Mouse (Mus musculus): ENCODE measurements around the gene Bicra. TPM values are rescaled to one million over a fixed set of nuclear protein-coding genes. Genes with fewer than 3 reads are reported as not detected.

Gene Bicra
- polyA plus RNA-seq, 2 experiments = 0.83 to 1.8 TPM

DNA sequence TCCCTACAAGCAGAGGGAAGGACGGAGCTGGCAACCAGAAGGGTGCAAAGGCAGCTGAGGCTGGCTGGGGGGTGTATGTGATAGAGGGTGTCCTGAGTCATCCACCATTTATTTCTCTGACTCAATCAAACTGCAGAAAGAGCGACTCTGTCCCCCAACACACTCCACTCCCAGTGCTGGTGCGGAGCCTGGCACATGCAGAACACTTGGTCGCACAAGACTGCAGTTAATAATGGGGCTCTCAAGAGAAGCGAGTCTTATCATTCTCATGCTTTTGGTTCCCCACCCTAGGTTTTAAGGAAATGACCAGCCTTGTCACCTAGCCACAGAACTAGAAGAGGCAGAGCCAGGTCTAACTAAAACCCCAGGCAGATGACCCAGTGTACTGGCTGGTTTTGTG, 8.4 kb downstream of the Bicra start:
- H3K4me3 ChIP-seq (ENCODE audit: insufficient read depth in 1 of 2, low read depth in 2 of 2, low read length in 2 of 2) = no peak overlapping the region
- peak overlapping the region; percentile 15; the same call in 1 of the 2 replicates for H3K9ac ChIP-seq (replicated peaks)
- peaks cover 3 to 21% of the 10 kb centered on the region in 2 experiments; a peak in 3 of 4 replicates for H3K4me1 ChIP-seq (replicated peaks; ENCODE audit: control insufficient read depth in 2 of 2, insufficient read depth in 2 of 2, low read length in 1 of 2)
- TF ChIP-seq CTCF (IDR thresholded peaks at IDR 0.05; ENCODE audit: low read depth) (no peak), EP300 (IDR thresholded peaks at IDR 0.05; ENCODE audit: low read depth) (no peak)
- peak; percentile 51 for ATAC-seq (ENCODE audit: insufficient read depth)
- no peaks in the 10 kb centered on the region for H3K36me3 ChIP-seq (replicated peaks; ENCODE audit: control insufficient read depth, insufficient read depth, low read depth)
- 25% methylated on average over 5 of the region's 5 CpGs for WGBS (ENCODE audit: insufficient replicate concordance)
- H3K27me3 ChIP-seq (ENCODE audit: control insufficient read depth, insufficient read depth, low read length) = no peaks in the 10 kb centered on the region
- no peak overlapping the region for H3K27ac ChIP-seq
- no peak for DNase-seq (ENCODE audit: low read depth in 3 of 3, low spot score in 3 of 3)
- no peak overlapping the region; the same call in 1 of the 2 replicates for H3K4me2 ChIP-seq (ENCODE audit: low read depth)
- H3K9me3 ChIP-seq (ENCODE audit: control insufficient read depth, low read length) = no peaks in the 10 kb centered on the region

- WGBS (ENCODE audit: insufficient replicate concordance) = 81% methylated on average over 6 of the region's 6 CpGs
These were observed 10.7 kb downstream of the Bicra start for GRCm38 (mm10) chr7:16036972-16037371.

GRCm38 (mm10) chr7:16033580-16034461, 13.9 kb downstream of the Bicra start:
- no peaks in the 10 kb centered on the region for H3K36me3 ChIP-seq (replicated peaks; ENCODE audit: control insufficient read depth, insufficient read depth, low read depth)
- ATAC-seq (ENCODE audit: insufficient read depth) (no peak), DNase-seq (ENCODE audit: low read depth in 3 of 3, low spot score in 3 of 3) (no peak)
- H3K4me3 ChIP-seq (ENCODE audit: insufficient read depth in 1 of 2, low read depth in 2 of 2, low read length in 2 of 2) = no peak overlapping the region
- TF ChIP-seq EP300 (IDR thresholded peaks at IDR 0.05; ENCODE audit: low read depth) (no peak), CTCF (IDR thresholded peaks at IDR 0.05; ENCODE audit: low read depth) (no peak)
- peaks cover 5% of the 10 kb centered on the region in 2 experiments; a peak in 3 of 4 replicates for H3K4me1 ChIP-seq (replicated peaks; ENCODE audit: control insufficient read depth in 2 of 2, insufficient read depth in 2 of 2, low read length in 1 of 2)
- no peak overlapping the region for H3K27ac ChIP-seq
- H3K9me3 ChIP-seq (ENCODE audit: control insufficient read depth, low read length) = no peaks in the 10 kb centered on the region
- WGBS (ENCODE audit: insufficient replicate concordance) = 73% methylated on average over 8 of the region's 8 CpGs
- no peaks in the 10 kb centered on the region for H3K27me3 ChIP-seq (ENCODE audit: control insufficient read depth, insufficient read depth, low read length)
- no peak overlapping the region for H3K9ac ChIP-seq (replicated peaks)
- H3K4me2 ChIP-seq (ENCODE audit: low read depth) = no peak overlapping the region

More at GRCm38 (mm10) chr7:16036972-16037371, 10.7 kb downstream of the Bicra start:
- ATAC-seq (ENCODE audit: insufficient read depth) (no peak), DNase-seq (ENCODE audit: low read depth in 3 of 3, low spot score in 3 of 3) (no peak)
- no peak overlapping the region for H3K9ac ChIP-seq (replicated peaks)
- no peak overlapping the region for H3K4me3 ChIP-seq (ENCODE audit: insufficient read depth in 1 of 2, low read depth in 2 of 2, low read length in 2 of 2)
- no peaks in the 10 kb centered on the region for H3K36me3 ChIP-seq (replicated peaks; ENCODE audit: control insufficient read depth, insufficient read depth, low read depth)
- H3K27ac ChIP-seq = no peak overlapping the region
- H3K4me2 ChIP-seq (ENCODE audit: low read depth) = no peak overlapping the region
- H3K27me3 ChIP-seq (ENCODE audit: control insufficient read depth, insufficient read depth, low read length) = no peaks in the 10 kb centered on the region
- H3K4me1 ChIP-seq (replicated peaks; ENCODE audit: control insufficient read depth in 2 of 2, insufficient read depth in 2 of 2, low read length in 1 of 2) = peaks cover 8 to 22% of the 10 kb centered on the region in 2 experiments
- H3K9me3 ChIP-seq (ENCODE audit: control insufficient read depth, low read length) = no peaks in the 10 kb centered on the region
- no peak for TF ChIP-seq CTCF (IDR thresholded peaks at IDR 0.05; ENCODE audit: low read depth)
- TF ChIP-seq EP300 (IDR thresholded peaks at IDR 0.05; ENCODE audit: low read depth) = no peak

DNA sequence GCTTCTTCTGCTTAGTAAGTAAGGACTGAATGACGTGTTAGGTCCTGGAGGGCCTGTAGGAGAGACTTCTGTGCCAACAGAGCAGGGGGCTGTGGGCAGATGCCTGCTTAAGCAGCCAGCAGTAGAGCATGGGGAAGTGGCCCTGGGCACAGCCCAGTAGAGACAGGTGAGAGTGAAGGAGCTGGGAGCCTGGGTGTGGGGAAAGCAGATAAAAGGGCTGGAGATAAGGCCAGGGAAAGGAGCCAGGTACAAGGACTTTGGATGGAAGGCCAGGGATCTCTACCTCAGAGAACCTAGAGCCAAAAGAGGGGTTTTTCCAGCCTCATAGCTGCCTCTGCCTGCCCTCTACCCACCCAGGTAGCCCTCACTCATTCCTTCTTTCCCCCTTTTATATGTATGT, 14.7 kb downstream of the Bicra start:
- H3K9ac ChIP-seq (replicated peaks) = no peak overlapping the region
- DNase-seq (ENCODE audit: low read depth in 3 of 3, low spot score in 3 of 3) (no peak), ATAC-seq (ENCODE audit: insufficient read depth) (no peak)
- WGBS (ENCODE audit: insufficient replicate concordance) = 72% methylated on average over 1 of the region's 1 CpGs
- H3K36me3 ChIP-seq (replicated peaks; ENCODE audit: control insufficient read depth, insufficient read depth, low read depth) = no peaks in the 10 kb centered on the region
- no peak overlapping the region for H3K4me2 ChIP-seq (ENCODE audit: low read depth)
- no peak overlapping the region for H3K27ac ChIP-seq
- no peaks in the 10 kb centered on the region for H3K9me3 ChIP-seq (ENCODE audit: control insufficient read depth, low read length)
- H3K4me3 ChIP-seq (ENCODE audit: insufficient read depth in 1 of 2, low read depth in 2 of 2, low read length in 2 of 2) = no peak overlapping the region
- peaks cover 5% of the 10 kb centered on the region in 2 experiments; a peak in 3 of 4 replicates for H3K4me1 ChIP-seq (replicated peaks; ENCODE audit: control insufficient read depth in 2 of 2, insufficient read depth in 2 of 2, low read length in 1 of 2)
- TF ChIP-seq EP300 (IDR thresholded peaks at IDR 0.05; ENCODE audit: low read depth) (no peak), CTCF (IDR thresholded peaks at IDR 0.05; ENCODE audit: low read depth) (no peak)
- no peaks in the 10 kb centered on the region for H3K27me3 ChIP-seq (ENCODE audit: control insufficient read depth, insufficient read depth, low read length)

- Histone ChIP-seq H3K4me3 (ENCODE audit: insufficient read depth in 1 of 2, low read depth in 2 of 2, low read length in 2 of 2) (no peak overlapping the region), H3K4me2 (ENCODE audit: low read depth) (no peak overlapping the region), H3K9me3 (ENCODE audit: control insufficient read depth, low read length) (no peaks in the 10 kb centered on the region), H3K27me3 (ENCODE audit: control insufficient read depth, insufficient read depth, low read length) (no peaks in the 10 kb centered on the region), H3K4me1 (replicated peaks; ENCODE audit: control insufficient read depth in 2 of 2, insufficient read depth in 2 of 2, low read length in 1 of 2) (peaks cover 5% of the 10 kb centered on the region in 2 experiments; a peak in 3 of 4 replicates), H3K36me3 (replicated peaks; ENCODE audit: control insufficient read depth, insufficient read depth, low read depth) (no peaks in the 10 kb centered on the region), H3K27ac (no peak overlapping the region), H3K9ac (replicated peaks) (no peak overlapping the region)
- TF ChIP-seq EP300 (IDR thresholded peaks at IDR 0.05; ENCODE audit: low read depth) (no peak), CTCF (IDR thresholded peaks at IDR 0.05; ENCODE audit: low read depth) (no peak)
- ATAC-seq (ENCODE audit: insufficient read depth) = no peak
- DNase-seq (ENCODE audit: low read depth in 3 of 3, low spot score in 3 of 3) = no peak
- 81% methylated on average over 4 of the region's 4 CpGs for WGBS (ENCODE audit: insufficient replicate concordance)
These were observed 16.6 kb downstream of the Bicra start for GRCm38 (mm10) chr7:16031072-16031471.

All from liver, embryonic 14.5 days (tissue).